Mouse (Mus musculus) testis, adult 2 months (tissue): ENCODE measurements around the gene Ces2b.

ENCODE experiments used
- CTCF ChIP-seq: fragments of 200-500 bp; IDR thresholded peaks from 2 replicates; pipeline ENCODE4 v1.5.1; 2012; ENCODE audit warnings: low read depth, mild to moderate bottlenecking, inconsistent platforms, low read length, moderate library complexity; ENCODE audit not compliant: control insufficient read depth, insufficient read depth, insufficient replicate concordance
- POLR2A ChIP-seq: fragments of 200-500 bp; IDR thresholded peaks from 2 replicates; pipeline ENCODE4 v1.6.1; 2012; ENCODE audit warnings: low read depth, mild to moderate bottlenecking, inconsistent platforms, low read length, moderate library complexity; ENCODE audit not compliant: control insufficient read depth

- TF ChIP-seq CTCF, result no peak
- TF ChIP-seq POLR2A, result no peak
Measured at GRCm38 (mm10) chr8:104847741-104848462, 16.5 kb downstream of the Ces2b start.
